Mouse (Mus musculus) liver, postnatal 0 days (tissue): ENCODE results near the gene Gm609. TPM values are rescaled to one million over a fixed set of nuclear protein-coding genes. Genes with fewer than 3 reads are reported as not detected.

Source experiments
- ATAC-seq: fragments of 200-750 bp; cut with Nextera tagmentation; 2 replicates; pipeline ENCODE4 v1.8.0; 2017; ENCODE audit warnings: mild to moderate bottlenecking, moderate library complexity
- DNase-seq: peaks from one replicate; pipeline ENCODE4 v3.0.0-alpha.2; 2016
- H3K27ac ChIP-seq: fragments of 300-500 bp; sonication (generic); 2 replicates; pipeline ENCODE4 v1.5.1; 2014; ENCODE audit warnings: antibody characterized with exemption, moderate library complexity, mild to moderate bottlenecking, low read depth
- H3K27me3 ChIP-seq: fragments of 300-500 bp; sonication (generic); 2 replicates; pipeline ENCODE4 v1.6.1; 2014; ENCODE audit warnings: low read length, control low read depth, mixed read lengths; ENCODE audit not compliant: insufficient read depth
- H3K36me3 ChIP-seq: fragments of 300-500 bp; sonication (generic); replicated peaks from 2 replicates; pipeline ENCODE4 v1.6.1; 2014; ENCODE audit warnings: mild to moderate bottlenecking, control low read depth, low read length, moderate library complexity, mixed read lengths; ENCODE audit not compliant: insufficient read depth
- H3K4me1 ChIP-seq: fragments of 300-500 bp; sonication (generic); 2 replicates; pipeline ENCODE4 v1.6.1; 2014; ENCODE audit warnings: antibody characterized with exemption, mild to moderate bottlenecking, control low read depth; ENCODE audit not compliant: insufficient read depth
- H3K4me2 ChIP-seq: fragments of 300-500 bp; sonication (generic); 2 replicates; pipeline ENCODE4 v1.6.1; 2014; ENCODE audit warnings: low read depth, mild to moderate bottlenecking, low read length, moderate library complexity, mixed read lengths
- H3K4me3 ChIP-seq: fragments of 300-500 bp; sonication (generic); 2 replicates; pipeline ENCODE4 v1.5.1; 2014; ENCODE audit warnings: low read depth, low read length
- H3K9ac ChIP-seq: fragments of 300-500 bp; sonication (generic); replicated peaks from 2 replicates; pipeline ENCODE4 v1.6.1; 2014; ENCODE audit warnings: mild to moderate bottlenecking, moderate library complexity
- H3K9me3 ChIP-seq: fragments of 300-500 bp; sonication (generic); 2 replicates; pipeline ENCODE4 v1.6.1; 2016; ENCODE audit warnings: mild to moderate bottlenecking, control low read depth, low read length, mixed read lengths
- CTCF ChIP-seq: sonication (generic); IDR thresholded peaks from 2 replicates; pipeline ENCODE4 v1.5.1; 2016; ENCODE audit warnings: antibody characterized with exemption, low read depth
- EP300 ChIP-seq: IDR thresholded peaks from 2 replicates; pipeline ENCODE4 v1.6.1; 2016; ENCODE audit warnings: antibody characterized with exemption, low read depth, mild to moderate bottlenecking
- WGBS: fragments of 180-500 bp; shearing (Covaris S2); extraction: QIAGEN DNeasy Blood & Tissue Kit; methylation state at CpG from one replicate; pipeline ENCODE4 v1.1.7; 2014; ENCODE audit not compliant: insufficient replicate concordance; 5-methylcytosine and 5-hydroxymethylcytosine counted together
- polyA plus RNA-seq: library from polyadenylated mRNA; unstranded; fragments of >200 nt; fragmentation: Nextera tagmentation; extraction: Ambion mirVana; gene quantifications from 2 replicates; pipeline ENCODE4 v1.2.1, GENCODE M21; 2015

Gm609 gene
- polyA plus RNA-seq, 1 experiment from 2014 or later: 0.13 TPM

DNA sequence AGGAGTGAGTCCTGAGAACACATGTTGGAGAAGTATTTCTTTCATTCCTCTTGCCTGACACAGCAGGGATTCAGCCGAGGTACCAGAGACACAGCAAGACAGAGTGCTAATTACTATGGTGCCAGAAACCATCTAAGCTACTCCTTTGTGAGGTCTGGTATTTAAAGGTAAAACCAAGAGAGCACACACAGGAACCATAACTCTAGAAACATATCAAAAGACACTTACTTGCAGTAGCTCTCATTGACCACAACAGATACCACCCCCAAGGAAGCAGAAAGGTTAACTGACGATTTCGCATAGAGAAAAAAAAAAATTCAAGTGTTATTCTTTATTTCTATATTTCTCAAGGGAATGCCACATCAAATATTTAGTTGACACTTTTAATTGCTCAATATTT lies 111.0 kb downstream of the Gm609 start:
- ATAC-seq: no peak
- Histone ChIP-seq H3K36me3 (no peaks in the 10 kb centered on the region), H3K9ac (no peak overlapping the region), H3K4me2 (no peak overlapping the region), H3K4me1 (no peaks in the 10 kb centered on the region), H3K9me3 (no peaks in the 10 kb centered on the region), H3K4me3 (no peak overlapping the region), H3K27me3 (no peaks in the 10 kb centered on the region), H3K27ac (no peak overlapping the region)
- WGBS: 73% methylated on average over 3 of the region's 3 CpGs
- TF ChIP-seq EP300 (no peak), CTCF (no peak)
- no peak for DNase-seq

DNA sequence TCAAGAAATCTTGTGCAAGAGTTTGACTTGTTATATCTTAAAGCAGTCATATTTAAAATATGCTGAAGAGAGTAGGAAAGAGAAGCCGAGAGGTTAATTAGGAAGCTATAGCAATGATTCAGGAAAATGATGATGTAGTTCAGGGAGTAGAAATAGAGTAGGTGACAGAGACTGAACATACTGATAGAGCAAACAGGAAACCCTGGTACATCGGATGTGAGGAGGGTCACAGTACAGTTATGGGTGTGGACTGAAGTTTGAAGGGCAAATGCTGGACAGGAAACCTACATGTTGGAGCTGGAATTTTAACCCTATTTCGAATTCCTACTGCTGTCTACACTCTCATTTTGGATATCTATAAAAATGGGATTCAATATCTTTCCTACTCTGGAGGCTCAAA lies 113.8 kb downstream of the Gm609 start:
- H3K9ac ChIP-seq: no peak overlapping the region
- no peak overlapping the region for H3K27ac ChIP-seq
- WGBS: 51% methylated on average over 3 of the region's 3 CpGs
- no peak for DNase-seq
- H3K36me3 ChIP-seq: no peaks in the 10 kb centered on the region
- H3K9me3 ChIP-seq: no peaks in the 10 kb centered on the region
- ATAC-seq: no peak
- no peak overlapping the region for H3K4me2 ChIP-seq
- H3K27me3 ChIP-seq: no peaks in the 10 kb centered on the region
- no peaks in the 10 kb centered on the region for H3K4me1 ChIP-seq
- no peak overlapping the region for H3K4me3 ChIP-seq
- TF ChIP-seq CTCF (no peak), EP300 (no peak)

DNA sequence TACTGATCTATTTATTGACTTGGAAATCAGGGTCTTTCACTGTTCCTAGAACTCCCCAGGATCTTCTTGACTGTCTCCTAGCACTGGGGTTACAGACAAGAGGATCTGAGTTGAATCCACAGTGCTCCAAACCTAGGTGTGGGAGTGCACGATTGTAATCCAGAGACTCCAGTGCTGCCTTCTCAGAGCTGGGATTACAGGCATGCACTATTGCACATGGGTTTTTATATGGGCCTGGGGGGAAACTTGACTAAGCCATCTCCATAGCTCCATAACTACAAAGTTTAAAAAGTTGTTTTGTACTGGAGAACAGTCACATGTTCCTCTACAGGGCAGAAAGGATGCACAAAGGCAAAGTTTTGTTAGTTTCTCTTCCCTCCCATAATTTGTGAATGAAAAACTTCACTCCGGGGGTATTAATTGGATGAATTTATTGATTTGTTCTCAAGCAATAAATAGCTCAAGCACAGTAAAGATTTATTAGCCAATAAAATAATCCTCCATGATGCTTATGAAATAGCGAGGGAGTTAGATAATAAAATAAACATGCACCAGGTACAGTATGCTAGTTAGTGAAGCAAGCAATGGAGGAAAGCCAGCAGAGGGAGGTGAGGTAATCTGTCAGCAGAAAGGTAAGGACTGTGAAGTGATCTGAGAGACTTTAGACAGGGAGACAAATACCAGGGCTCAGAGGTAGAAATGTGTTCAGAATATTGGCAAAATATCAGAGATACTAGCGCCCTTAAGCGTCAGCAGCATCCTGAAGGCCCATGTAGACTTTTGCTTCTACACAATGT lies 114.4 kb downstream of the Gm609 start:
- DNase-seq (no peak), ATAC-seq (no peak)
- Histone ChIP-seq H3K9me3 (no peaks in the 10 kb centered on the region), H3K36me3 (no peaks in the 10 kb centered on the region), H3K4me2 (no peak overlapping the region), H3K27ac (no peak overlapping the region), H3K9ac (no peak overlapping the region), H3K4me1 (no peaks in the 10 kb centered on the region), H3K4me3 (no peak overlapping the region), H3K27me3 (no peaks in the 10 kb centered on the region)
- WGBS: 85% methylated on average over 5 of the region's 5 CpGs
- TF ChIP-seq EP300 (no peak), CTCF (no peak)

DNA sequence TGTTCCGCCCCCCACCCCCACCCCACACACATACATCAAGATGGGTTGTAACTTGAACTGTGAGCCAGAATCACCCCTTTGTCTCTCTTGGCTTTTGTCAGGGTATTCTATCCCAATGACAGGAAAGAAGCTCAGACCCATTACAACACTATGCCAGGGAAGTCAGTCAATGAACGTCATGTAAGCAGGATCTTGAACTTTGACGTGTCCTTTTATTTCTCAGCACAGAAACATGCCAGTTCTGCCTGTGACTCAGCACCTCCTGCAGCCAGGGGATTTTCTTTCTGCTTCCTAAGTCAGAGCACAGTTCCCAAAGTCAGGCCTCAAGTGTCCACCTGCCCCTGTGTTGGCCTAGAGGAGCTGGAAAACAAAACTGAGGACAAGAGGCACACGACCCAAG lies 115.4 kb downstream of the Gm609 start:
- WGBS: 71% methylated on average over 4 of the region's 4 CpGs
- H3K9me3 ChIP-seq: no peaks in the 10 kb centered on the region
- no peaks in the 10 kb centered on the region for H3K36me3 ChIP-seq
- no peak overlapping the region for H3K27ac ChIP-seq
- H3K4me1 ChIP-seq: no peaks in the 10 kb centered on the region
- no peak for ATAC-seq
- no peak for TF ChIP-seq CTCF
- TF ChIP-seq EP300: no peak
- H3K4me3 ChIP-seq: no peak overlapping the region
- no peak overlapping the region for H3K9ac ChIP-seq
- DNase-seq: no peak
- no peak overlapping the region for H3K4me2 ChIP-seq
- no peaks in the 10 kb centered on the region for H3K27me3 ChIP-seq

DNA sequence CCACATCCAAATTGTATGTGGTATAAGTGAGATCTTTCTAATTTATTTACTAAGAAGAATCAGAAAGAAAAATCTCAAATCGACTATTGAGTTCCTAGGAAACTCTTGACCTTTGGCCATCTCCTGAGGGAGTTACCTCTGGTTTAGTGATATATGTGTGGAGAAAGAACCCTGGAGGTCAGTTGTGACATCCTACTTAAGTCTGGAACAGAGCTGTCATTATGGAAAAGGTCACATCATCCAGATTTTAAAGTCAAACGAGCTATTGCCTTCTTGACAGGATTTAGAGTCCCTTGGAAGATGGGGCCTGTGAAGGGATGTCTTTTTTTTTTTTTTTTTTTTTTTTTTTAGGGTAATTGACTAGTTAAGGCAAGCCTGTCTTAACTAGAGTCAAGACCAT lies 116.0 kb downstream of the Gm609 start:
- Histone ChIP-seq H3K9me3 (no peaks in the 10 kb centered on the region), H3K4me2 (no peak overlapping the region), H3K27me3 (no peaks in the 10 kb centered on the region), H3K36me3 (no peaks in the 10 kb centered on the region), H3K4me3 (no peak overlapping the region), H3K9ac (no peak overlapping the region), H3K27ac (no peak overlapping the region), H3K4me1 (no peaks in the 10 kb centered on the region)
- TF ChIP-seq EP300 (no peak), CTCF (no peak)
- ATAC-seq (no peak), DNase-seq (no peak)
- 55% methylated on average over 2 of the region's 2 CpGs for WGBS

DNA sequence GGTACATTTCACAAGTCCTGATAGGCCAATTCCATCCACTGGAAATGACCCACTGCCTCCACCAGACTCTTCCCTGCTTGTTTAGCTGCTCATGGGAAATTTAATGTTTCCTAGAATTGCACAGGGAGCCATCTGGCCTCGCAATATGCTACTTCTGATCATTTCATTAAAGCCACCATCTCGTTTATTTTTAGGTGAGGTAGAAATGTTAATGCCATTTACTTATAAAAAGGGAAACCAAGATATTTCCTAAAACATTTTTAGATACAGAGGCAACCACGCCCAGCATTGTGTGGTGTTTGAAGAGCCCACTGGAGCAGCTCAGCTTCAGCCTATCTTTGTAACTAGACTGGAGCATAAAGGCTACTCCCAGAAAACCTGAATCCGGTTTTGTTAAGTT lies 116.5 kb downstream of the Gm609 start:
- Histone ChIP-seq H3K4me1 (no peaks in the 10 kb centered on the region), H3K27ac (no peak overlapping the region), H3K27me3 (no peaks in the 10 kb centered on the region), H3K9me3 (no peaks in the 10 kb centered on the region), H3K9ac (no peak overlapping the region), H3K4me3 (no peak overlapping the region), H3K4me2 (no peak overlapping the region), H3K36me3 (no peaks in the 10 kb centered on the region)
- TF ChIP-seq CTCF: no peak
- TF ChIP-seq EP300: no peak
- 66% methylated on average over 4 of the region's 4 CpGs for whole genome bisulfite sequencing
- no peak for DNase-seq
- ATAC-seq: no peak
